ENCODE assay signal across 8 mouse cellular contexts in genomic region chr5:142439911-142440432, GRCm38 (mm10). TPM values are rescaled to one million over a fixed set of nuclear protein-coding genes. Genes with fewer than 3 reads are reported as not detected.
DNase-seq lines count a peak whose midpoint lies in the region; ATAC-seq and TF ChIP-seq lines count a peak whose summit lies in the region.

No protein-coding gene starts in this region.

- intact Hi-C loops in left cerebral cortex, adult 2 months (cut with DNase I) = loop anchor here (2.0 kb wide), 3 partner anchors 35 to 73 kb away; no protein-coding TSS in a partner anchor
- intact Hi-C loops in left cerebral cortex, postnatal 14 days (cut with DNase I) = loop anchor here (2.0 kb wide), 1 partner anchor 37 kb away; no protein-coding TSS in a partner anchor

- H3K27me3 ChIP-seq in liver, postnatal 0 days (ENCODE audit: insufficient read depth, low read length) = no peaks in the 10 kb centered on the region
- no peaks in the 10 kb centered on the region for H3K27me3 ChIP-seq in thymus, adult 2 months (ENCODE audit: control insufficient read depth, insufficient read depth, low read length)

- no peaks in the 10 kb centered on the region for H3K9me3 ChIP-seq in liver, postnatal 0 days (ENCODE audit: low read length)

- peaks cover 45% of the 10 kb centered on the region for H3K4me1 ChIP-seq in liver, postnatal 0 days (ENCODE audit: insufficient read depth)
- peaks cover 51% of the 10 kb centered on the region for H3K4me1 ChIP-seq in thymus, adult 2 months (replicated peaks; ENCODE audit: control insufficient read depth, insufficient read depth, low read length)

- H3K9ac ChIP-seq in liver, postnatal 0 days (replicated peaks) = peak overlapping the region; percentile 59

- TF ChIP-seq CTCF in left cerebral cortex, adult 2 months (IDR thresholded peaks at IDR 0.05) = no peak
- no peak for TF ChIP-seq CTCF in brain, embryonic 14.5 days (IDR thresholded peaks at IDR 0.05; ENCODE audit: borderline replicate concordance, extremely low read depth, insufficient read depth, insufficient read length)
- no peak for TF ChIP-seq CTCF in liver, postnatal 0 days (IDR thresholded peaks at IDR 0.05; ENCODE audit: low read depth)
- TF ChIP-seq CTCF in thymus, adult 2 months (IDR thresholded peaks at IDR 0.05; ENCODE audit: borderline replicate concordance, control insufficient read depth, extremely low read depth, insufficient read depth, low read length, poor library complexity) = no peak

- H3K4me3 ChIP-seq in left cerebral cortex, adult 2 months = peak overlapping the region; percentile 26
- H3K4me3 ChIP-seq in liver, postnatal 0 days (ENCODE audit: low read depth, low read length) = peak overlapping the region; percentile 50
- peak overlapping the region; percentile 28 for H3K4me3 ChIP-seq in thymus, adult 2 months (ENCODE audit: control insufficient read depth, insufficient read depth, low read length)

- no peak for DNase-seq in left cerebral cortex, adult 2 months (ENCODE audit: extremely low spot score in 1 of 2, low spot score in 2 of 2)
- DNase-seq in left cerebral cortex, postnatal 14 days (ENCODE audit: low spot score in 2 of 2) = no peak
- DNase-seq in brain, embryonic 14.5 days (ENCODE audit: low read depth) = peak; percentile 67
- DNase-seq in forelimb bud, embryonic 11.5 days (ENCODE audit: low read depth, low spot score) = peak; percentile 26
- no peak for DNase-seq in liver, postnatal 0 days
- peak; percentile 42 for DNase-seq in thymus, adult 2 months
- no peak for DNase-seq in layer of hippocampus, adult 9-10 months (ENCODE audit: low spot score)
- DNase-seq in adrenal gland, adult 18-20 months (ENCODE audit: low spot score in 2 of 2) = no peak

- peak overlapping the region; percentile 86 for H3K4me2 ChIP-seq in liver, postnatal 0 days (ENCODE audit: low read depth, low read length)

- no peak for TF ChIP-seq POLR2A in brain, embryonic 14.5 days (IDR thresholded peaks at IDR 0.05; ENCODE audit: borderline replicate concordance, extremely low read depth, insufficient read depth, insufficient read length, poor library complexity, severe bottlenecking)
- no peak for TF ChIP-seq POLR2A in thymus, adult 2 months (IDR thresholded peaks at IDR 0.05; ENCODE audit: control insufficient read depth, extremely low read depth, insufficient read depth, low read length, poor library complexity)

- no peak for TF ChIP-seq EP300 in liver, postnatal 0 days (IDR thresholded peaks at IDR 0.05; ENCODE audit: low read depth)

- WGBS in liver, postnatal 0 days (ENCODE audit: insufficient replicate concordance) = 4% methylated on average over 12 of the region's 12 CpGs
- 2% methylated on average over 12 of the region's 12 CpGs for WGBS in thymus, adult 2 months

- peaks cover 17% of the 10 kb centered on the region for H3K36me3 ChIP-seq in liver, postnatal 0 days (replicated peaks; ENCODE audit: insufficient read depth, low read length)
- H3K36me3 ChIP-seq in thymus, adult 2 months (ENCODE audit: control insufficient read depth, insufficient read depth, low read length) = peaks cover 10% of the 10 kb centered on the region

- no peak; the same call in none of the 2 replicates for ATAC-seq in liver, postnatal 0 days

- peak overlapping the region; percentile 79 for H3K27ac ChIP-seq in left cerebral cortex, adult 2 months
- H3K27ac ChIP-seq in liver, postnatal 0 days (ENCODE audit: low read depth) = peak overlapping the region; percentile 91
- H3K27ac ChIP-seq in thymus, adult 2 months (ENCODE audit: control insufficient read depth, insufficient read depth, low read length) = peak overlapping the region; percentile 70; the same call in 1 of the 2 replicates

RNA-seq across cellular contexts. Expression of gene Ap5z1, which starts 23.8 kb away (rescaled TPM):
- 10 to 100 TPM; 22.2 to 22.6 TPM for total RNA-seq in left cerebral cortex, adult 2 months (2021)
- total RNA-seq in left cerebral cortex, postnatal 14 days (2021) = 10 to 100 TPM; 18.6 to 21.0 TPM
- 26.2 and 35.1 TPM in 2 replicates for polyA plus RNA-seq in brain, embryonic 14.5 days (2012; rRNA removed)
- polyA plus RNA-seq in liver, postnatal 0 days (2015; fragmentation: Nextera tagmentation; extraction: Ambion mirVana) = 2.8 and 4.0 TPM in 2 replicates
- polyA plus RNA-seq in thymus, adult 2 months (2012; rRNA removed) = 75.2 and 87.1 TPM in 2 replicates
- total RNA-seq in adrenal gland, adult 18-20 months (2021) = 10 to 100 TPM; 15.4 to 18.1 TPM

RNA-seq across cellular contexts. Expression of gene Foxk1, which starts 38.7 kb away (rescaled TPM):
- 10 to 100 TPM; 40.4 to 46.1 TPM for total RNA-seq in left cerebral cortex, adult 2 months (2021)
- 10 to 100 TPM; 40.6 to 43.4 TPM for total RNA-seq in left cerebral cortex, postnatal 14 days (2021)
- 12.5 and 22.1 TPM in 2 replicates for polyA plus RNA-seq in brain, embryonic 14.5 days (2012; rRNA removed)
- polyA plus RNA-seq in liver, postnatal 0 days (2015; fragmentation: Nextera tagmentation; extraction: Ambion mirVana) = 1.7 TPM in 2 replicates
- polyA plus RNA-seq in thymus, adult 2 months (2012; rRNA removed) = 27.9 and 33.7 TPM in 2 replicates
- total RNA-seq in adrenal gland, adult 18-20 months (2021) = 10 to 100 TPM; 17.9 to 22.1 TPM

Comparison
In these comparisons a context has a peak if more than half of its experiments do, and no peak if none do; other contexts are left out.
1. DNase-seq: peak in brain, embryonic 14.5 days (single experiment), forelimb bud, embryonic 11.5 days (single experiment) and thymus, adult 2 months (single experiment); none in left cerebral cortex, adult 2 months (0 of 2), left cerebral cortex, postnatal 14 days (0 of 2), liver, postnatal 0 days (single experiment), layer of hippocampus, adult 9-10 months (single experiment) and adrenal gland, adult 18-20 months (0 of 2).
2. Peak in every context shown above with its lines, with median percentiles within 50 percentile points of each other: H3K27ac ChIP-seq and H3K4me3 ChIP-seq.